Mouse (Mus musculus): ENCODE results near the gene Aldh1b1.

The Aldh1b1 gene

DNA sequence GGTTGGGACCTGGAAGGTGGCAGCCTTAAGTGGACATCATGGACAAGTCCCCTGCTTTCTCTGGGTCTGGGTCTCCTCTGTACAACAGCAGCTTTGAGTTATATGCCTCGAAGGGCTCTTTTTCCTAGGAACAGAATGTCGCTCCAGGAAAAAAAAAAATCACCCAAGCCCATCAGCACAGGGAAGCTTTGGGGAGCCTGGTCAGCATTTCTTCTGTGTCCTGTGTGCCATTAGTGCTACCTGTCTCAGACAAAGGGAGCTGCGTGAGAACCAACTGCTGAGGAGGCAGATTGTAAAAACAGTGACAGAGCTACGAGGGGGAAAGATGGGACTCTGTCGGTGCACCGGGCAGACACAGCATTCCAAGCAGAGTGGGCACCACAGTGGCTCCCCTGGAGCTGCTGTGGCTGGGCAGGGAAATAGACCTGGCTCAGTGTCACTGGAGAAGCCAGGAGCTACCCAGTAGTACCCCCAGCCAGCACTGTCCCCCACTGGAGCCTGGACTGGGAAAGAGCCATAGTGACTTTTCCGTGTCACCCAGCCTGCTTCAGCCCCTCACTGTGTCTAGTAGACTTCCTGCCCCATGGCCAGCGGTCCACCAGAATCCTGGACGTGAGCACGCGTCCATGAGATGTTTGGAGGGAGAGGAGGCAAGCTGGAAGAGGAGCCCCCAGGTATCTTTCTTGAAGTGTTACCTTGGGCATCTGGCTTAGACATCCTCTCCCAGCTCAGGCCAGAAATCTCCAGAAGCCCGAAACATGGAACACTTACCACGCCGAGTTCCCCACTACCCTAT lies 26.1 kb downstream of the Aldh1b1 start:
- no peak for DNase-seq (ENCODE audit: low read depth, low spot score)

- peak; percentile 70 for DNase-seq (ENCODE audit: low read depth, low spot score)
Measured at GRCm38 (mm10) chr4:45826275-45827040, 27.6 kb downstream of the Aldh1b1 start, which contains the start of gene Igfbpl1. TSS of gene Igfbpl1 (minus strand) at chr4:45826923.

DNA sequence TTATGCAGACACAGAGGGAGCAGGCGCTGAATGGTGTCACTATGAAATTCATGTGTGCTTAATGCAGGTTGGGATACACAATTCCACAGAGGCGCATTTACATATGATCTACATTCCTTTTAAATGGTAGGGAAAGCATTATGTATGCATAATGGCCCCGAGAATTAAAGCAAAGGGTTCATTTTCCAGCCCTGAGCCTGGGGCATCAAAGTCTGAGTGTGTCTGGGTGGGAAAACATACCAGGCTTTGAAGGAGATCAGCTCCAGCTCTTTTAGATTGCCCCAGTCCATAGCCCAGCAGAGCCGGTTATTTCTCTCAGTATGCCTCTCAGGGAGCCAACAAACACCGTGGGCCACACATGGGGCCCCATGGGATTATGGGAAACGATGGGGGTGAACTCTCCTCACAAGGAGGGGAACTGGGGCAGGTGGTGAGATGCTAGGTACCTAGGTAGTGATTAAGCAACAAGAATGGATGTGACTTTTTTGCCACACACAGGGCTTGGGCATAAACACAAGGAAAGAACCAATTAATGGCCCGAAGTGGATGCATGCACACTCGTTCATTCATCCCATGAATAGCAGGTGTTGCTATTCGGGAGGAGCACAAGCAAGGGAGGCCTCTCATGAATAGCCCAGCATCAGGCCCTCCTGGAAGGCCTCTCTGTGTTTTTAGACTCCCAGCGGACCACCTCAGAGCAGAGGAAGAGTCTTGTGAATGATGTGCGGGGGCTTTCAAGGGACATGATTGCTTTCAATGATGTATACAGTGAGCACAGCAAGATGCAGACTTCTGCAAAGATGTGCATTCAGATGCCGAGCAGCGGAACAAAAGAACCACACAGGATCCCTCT lies 31.3 kb downstream of the Aldh1b1 start:
- no peak for DNase-seq (ENCODE audit: low read depth, low spot score)

GRCm38 (mm10) chr4:45831996-45832395 lies 33.2 kb downstream of the Aldh1b1 start:
- no peak for DNase-seq (ENCODE audit: low read depth, low spot score)

GRCm38 (mm10) chr4:45833461-45833860 lies 34.6 kb downstream of the Aldh1b1 start:
- DNase-seq (ENCODE audit: low read depth, low spot score) = peak; percentile 87

GRCm38 (mm10) chr4:45844355-45844754 lies 45.5 kb downstream of the Aldh1b1 start:
- peak; percentile 80 for DNase-seq (ENCODE audit: low read depth, low spot score)

DNA sequence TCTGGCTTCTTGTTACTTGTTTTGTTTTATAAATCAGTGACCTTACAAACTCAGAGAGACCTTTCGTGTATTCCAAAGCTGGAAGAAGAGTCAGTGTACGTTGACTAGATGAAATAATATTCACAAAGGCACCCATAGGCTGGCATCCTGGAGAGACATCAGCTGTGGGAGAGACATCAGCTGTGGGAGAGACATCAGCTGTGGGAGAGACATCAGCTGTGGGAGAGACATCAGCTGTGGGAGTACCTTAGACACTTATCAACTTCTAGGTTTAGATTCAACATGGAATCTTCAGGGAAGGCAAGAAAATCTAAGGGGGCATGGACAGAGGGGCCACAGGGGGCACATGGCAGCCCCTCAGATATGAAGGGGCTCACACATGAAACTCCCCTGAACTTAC lies 47.4 kb downstream of the Aldh1b1 start:
- DNase-seq (ENCODE audit: low read depth, low spot score) = no peak

DNA sequence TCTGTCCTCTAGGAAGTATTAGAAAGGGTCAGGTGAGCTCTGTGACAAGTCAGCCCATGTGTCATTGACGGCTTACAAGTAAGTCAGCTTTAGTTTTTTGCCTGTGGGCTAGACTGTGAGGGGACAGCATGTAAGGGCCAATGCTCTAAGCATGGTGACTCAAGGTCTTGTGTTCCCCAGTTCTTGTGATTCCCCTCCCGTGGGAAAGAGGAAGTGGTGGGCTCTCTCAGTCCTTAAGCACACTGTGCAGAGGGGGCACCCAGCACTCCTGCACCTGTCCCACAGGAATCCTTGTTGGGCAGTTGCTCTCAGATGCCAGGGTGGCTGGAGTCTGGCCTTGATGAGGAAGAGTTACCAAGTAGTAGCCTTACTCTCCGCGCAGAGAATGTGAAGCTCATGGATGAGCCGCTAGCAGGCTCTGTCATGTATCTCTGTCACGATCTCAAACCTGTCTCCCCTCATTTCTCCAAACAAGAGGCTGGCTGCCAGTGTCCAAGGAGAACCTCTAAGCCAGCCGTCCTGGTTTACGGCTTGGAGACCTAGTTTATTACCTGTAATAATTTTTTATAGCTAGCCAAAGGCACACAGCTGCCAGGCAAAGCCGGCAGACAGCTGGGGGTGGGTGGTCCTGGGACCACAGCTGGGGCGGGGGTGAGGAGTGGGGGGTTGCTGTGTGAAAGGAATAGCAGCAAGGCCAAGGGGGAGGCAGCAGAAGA lies 49.4 kb downstream of the Aldh1b1 start, which contains the start of gene Stra6l:
TSS of gene Stra6l (plus strand) at position 556 of the 716 bp plus-strand sequence.
- no peak for DNase-seq (ENCODE audit: low read depth, low spot score)

DNA sequence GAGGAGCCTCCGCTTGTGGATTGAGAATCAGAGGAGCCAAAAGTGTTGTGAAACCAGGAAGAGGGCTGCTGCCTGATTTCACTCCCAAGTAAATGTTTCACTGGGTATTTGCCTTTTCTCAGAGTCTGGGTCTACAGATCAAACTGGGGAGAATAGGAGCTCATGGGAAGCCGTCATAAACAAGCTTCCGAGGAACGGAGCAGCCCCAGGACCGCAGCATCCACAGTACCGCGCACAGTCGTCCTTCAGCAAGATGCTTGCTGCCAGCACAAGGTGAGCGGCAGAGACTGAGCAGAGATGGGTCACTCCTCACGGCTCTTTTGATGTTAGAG lies 50.0 kb downstream of the Aldh1b1 start:
- DNase-seq (ENCODE audit: low read depth, low spot score) = no peak

DNA sequence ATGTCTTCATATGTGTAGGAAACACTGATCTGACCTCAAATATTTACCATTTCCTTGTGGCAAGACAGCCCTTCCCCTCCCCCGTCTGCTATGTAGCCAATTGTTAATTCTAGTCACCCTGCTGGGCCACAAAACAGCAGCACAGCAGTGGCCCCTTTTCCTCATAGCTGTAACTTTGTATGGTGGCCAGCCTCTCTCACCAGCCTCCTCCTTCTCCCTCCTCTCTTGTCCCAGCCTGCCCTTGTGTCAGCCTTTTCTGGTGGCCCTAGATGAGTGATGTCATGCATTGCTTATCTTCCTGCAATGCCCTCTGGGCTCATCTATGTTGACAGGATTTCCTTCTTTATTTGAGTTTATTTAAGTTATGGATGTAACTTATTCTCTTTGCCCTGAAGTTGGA lies 50.6 kb downstream of the Aldh1b1 start:
- DNase-seq (ENCODE audit: low read depth, low spot score) = peak; percentile 35

DNA sequence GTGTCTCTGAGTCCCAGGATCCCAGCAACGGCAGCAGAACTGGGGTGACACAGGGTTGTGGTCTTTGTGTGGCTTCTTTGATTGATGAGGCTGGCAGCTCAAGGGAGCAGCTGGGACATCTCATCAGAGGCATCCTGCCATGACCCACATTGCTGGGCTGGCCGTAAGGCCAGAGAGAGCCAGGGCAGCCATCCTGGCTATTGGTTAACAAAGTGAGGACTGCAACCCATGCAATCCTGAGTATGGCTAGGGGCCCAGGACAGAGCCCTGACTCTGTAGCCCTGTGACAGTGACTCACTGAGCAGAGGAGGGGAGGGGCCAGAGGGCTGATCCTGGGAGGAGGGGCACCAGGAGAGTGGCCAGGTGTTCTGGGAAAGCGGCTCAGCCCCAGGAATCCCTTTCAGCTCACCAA lies 52.8 kb downstream of the Aldh1b1 start:
- no peak for DNase-seq (ENCODE audit: low read depth, low spot score)

DNA sequence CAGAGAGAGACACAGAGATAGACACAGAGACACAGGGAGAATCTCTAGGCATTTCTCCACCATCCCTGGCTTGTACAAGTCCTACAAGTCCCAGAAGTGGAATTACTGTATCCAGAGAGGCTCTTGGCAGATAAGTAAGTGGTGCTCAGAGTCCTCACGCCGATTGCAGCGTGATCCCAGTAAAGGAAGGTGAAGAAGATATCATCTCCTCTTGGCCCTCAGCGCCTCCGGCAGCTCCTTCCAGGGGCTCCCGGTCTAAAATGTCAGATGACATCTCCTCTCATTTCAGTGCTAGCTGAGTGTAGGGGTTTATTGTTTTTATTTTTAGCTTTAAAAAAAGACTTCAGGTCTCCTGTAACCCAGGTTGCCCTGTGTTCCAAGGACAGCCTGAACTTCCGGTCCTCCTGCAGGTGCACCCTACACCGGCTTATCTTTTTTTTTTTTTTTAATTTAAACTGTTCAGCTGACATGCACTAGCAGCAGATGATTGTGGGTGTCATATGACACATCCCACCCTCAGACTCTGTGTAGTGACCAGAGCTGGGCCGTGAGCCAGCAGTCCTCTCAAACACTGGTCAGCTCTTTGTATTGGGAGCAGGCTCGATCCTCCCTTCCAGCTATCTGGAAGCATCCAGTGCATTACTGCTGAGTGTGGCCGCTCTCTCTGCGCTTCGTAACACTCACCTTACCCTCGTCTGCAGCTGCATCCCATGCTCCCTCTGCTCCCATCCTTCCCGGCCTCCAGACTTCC lies 54.8 kb downstream of the Aldh1b1 start:
- no peak for DNase-seq (ENCODE audit: low read depth, low spot score)
